Comparison of ENCODE assay signal across 8 mouse cellular contexts in the genomic region with DNA sequence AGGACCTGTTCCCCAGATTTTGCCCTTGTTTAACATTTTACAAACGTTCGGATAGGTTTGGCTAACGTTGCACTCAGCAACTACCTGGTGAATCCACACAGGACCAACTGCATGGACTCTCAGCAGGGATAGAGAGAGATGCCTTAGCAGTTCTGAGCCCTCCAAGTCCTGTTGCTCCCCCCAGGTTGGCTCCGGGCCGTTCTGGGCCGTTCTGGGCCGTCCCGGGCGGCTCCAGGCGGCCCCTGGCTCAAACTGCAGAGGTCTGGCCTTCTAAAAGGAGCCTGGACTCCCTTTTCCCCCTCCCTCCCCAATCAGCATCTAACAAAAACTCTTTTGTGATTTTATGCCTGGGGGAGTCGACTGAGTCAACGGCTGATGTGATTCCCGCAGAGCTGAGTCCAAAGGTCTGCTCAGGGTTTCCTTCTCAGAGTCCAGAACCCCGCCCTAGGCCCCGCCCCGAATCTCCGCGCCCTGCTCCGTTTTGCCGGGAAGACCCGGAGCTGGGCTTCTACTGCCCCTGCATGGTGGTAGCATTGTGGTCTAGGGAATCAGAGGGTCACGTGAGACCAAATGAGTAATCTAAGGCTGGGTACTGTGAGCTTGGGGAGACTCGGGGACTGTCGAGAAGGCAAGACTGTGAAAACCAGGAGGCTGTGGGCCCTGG. TPM values are rescaled to one million over a fixed set of nuclear protein-coding genes. Genes with fewer than 3 reads are reported as not detected.
A peak's percentile ranks its signal among the peaks of the same experiment; 100 is the strongest.
DNase-seq lines count a peak whose midpoint lies in the region; ATAC-seq and TF ChIP-seq lines count a peak whose summit lies in the region.

No protein-coding gene starts in this region.

- peak overlapping the region; percentile 9; the same call in 1 of the 2 replicates for H3K9ac ChIP-seq in embryonic facial prominence, embryonic 15.5 days
- H3K9ac ChIP-seq in heart, embryonic 14.5 days (ENCODE audit: low read length) = peak overlapping the region; percentile 76
- peak overlapping the region; percentile 55; the same call in 1 of the 2 replicates for H3K9ac ChIP-seq in kidney, postnatal 0 days (ENCODE audit: low read depth, low read length)
- H3K9ac ChIP-seq in liver, postnatal 0 days (replicated peaks) = peak overlapping the region; percentile 48
- 0 out of 2 replicates have a peak overlapping the region, but pooled peaks have one; percentile 21 for H3K9ac ChIP-seq in neural tube, embryonic 15.5 days (replicated peaks)

- 4% methylated on average over 24 of the region's 24 CpGs for WGBS in embryonic facial prominence, embryonic 15.5 days
- 7% methylated on average over 24 of the region's 24 CpGs for whole genome bisulfite sequencing in heart, embryonic 14.5 days
- 3% methylated on average over 24 of the region's 24 CpGs for WGBS in kidney, postnatal 0 days
- 21% methylated on average over 24 of the region's 24 CpGs for WGBS in liver, postnatal 0 days (ENCODE audit: insufficient replicate concordance)
- 4% methylated on average over 24 of the region's 24 CpGs for WGBS in neural tube, embryonic 15.5 days

- H3K4me1 ChIP-seq in embryonic facial prominence, embryonic 15.5 days = peaks cover 19% of the 10 kb centered on the region
- peaks cover 8 to 28% of the 10 kb centered on the region in 2 experiments for H3K4me1 ChIP-seq in heart, embryonic 14.5 days (ENCODE audit: control insufficient read depth in 2 of 2, insufficient read depth in 2 of 2, low read length in 2 of 2)
- H3K4me1 ChIP-seq in kidney, postnatal 0 days (replicated peaks; ENCODE audit: insufficient read depth, low read length) = peaks cover 4% of the 10 kb centered on the region
- H3K4me1 ChIP-seq in liver, postnatal 0 days (ENCODE audit: insufficient read depth) = peaks cover 8% of the 10 kb centered on the region; the same call in 1 of the 2 replicates
- peaks cover 20% of the 10 kb centered on the region; the same call in 1 of the 2 replicates for H3K4me1 ChIP-seq in neural tube, embryonic 15.5 days

- no peak for TF ChIP-seq EP300 in liver, postnatal 0 days (IDR thresholded peaks at IDR 0.05; ENCODE audit: low read depth)

- H3K4me2 ChIP-seq in embryonic facial prominence, embryonic 15.5 days (replicated peaks) = peak overlapping the region; percentile 50
- peak overlapping the region; percentile 79 for H3K4me2 ChIP-seq in heart, embryonic 14.5 days (ENCODE audit: low read length)
- H3K4me2 ChIP-seq in kidney, postnatal 0 days (ENCODE audit: low read length) = peak overlapping the region; percentile 65
- H3K4me2 ChIP-seq in liver, postnatal 0 days (ENCODE audit: low read depth, low read length) = peak overlapping the region; percentile 62
- peak overlapping the region; percentile 50 for H3K4me2 ChIP-seq in neural tube, embryonic 15.5 days

- peak; percentile 19 to 48 for DNase-seq in layer of hippocampus, adult 18-20 months (ENCODE audit: low spot score in 2 of 2)
- no peak for DNase-seq in layer of hippocampus, postnatal 25 days (ENCODE audit: extremely low spot score in 1 of 2, low spot score in 1 of 2)
- DNase-seq in kidney, postnatal 0 days (ENCODE audit: low spot score) = peak; percentile 92
- peak; percentile 71 for DNase-seq in liver, postnatal 0 days
- DNase-seq in spleen, postnatal 14 days (ENCODE audit: low spot score in 2 of 2) = no peak

- no peaks in the 10 kb centered on the region for H3K36me3 ChIP-seq in embryonic facial prominence, embryonic 15.5 days
- H3K36me3 ChIP-seq in heart, embryonic 14.5 days (ENCODE audit: control insufficient read depth, insufficient read depth, low read length) = no peaks in the 10 kb centered on the region
- no peaks in the 10 kb centered on the region for H3K36me3 ChIP-seq in kidney, postnatal 0 days (ENCODE audit: insufficient read depth, low read length)
- H3K36me3 ChIP-seq in liver, postnatal 0 days (replicated peaks; ENCODE audit: insufficient read depth, low read length) = no peaks in the 10 kb centered on the region
- no peaks in the 10 kb centered on the region for H3K36me3 ChIP-seq in neural tube, embryonic 15.5 days

- peak overlapping the region; percentile 58 for H3K27ac ChIP-seq in embryonic facial prominence, embryonic 15.5 days (replicated peaks)
- peak overlapping the region; percentile 58 to 78; a peak in 3 of 4 replicates for H3K27ac ChIP-seq in heart, embryonic 14.5 days (replicated peaks in 1 of 2; ENCODE audit: control insufficient read depth in 1 of 2, insufficient read depth in 1 of 2, low read depth in 2 of 2, low read length in 2 of 2)
- H3K27ac ChIP-seq in kidney, postnatal 0 days = peak overlapping the region; percentile 87
- H3K27ac ChIP-seq in liver, postnatal 0 days (ENCODE audit: low read depth) = peak overlapping the region; percentile 30; the same call in 1 of the 2 replicates
- no peak overlapping the region for H3K27ac ChIP-seq in neural tube, embryonic 15.5 days (replicated peaks)

- no peaks in the 10 kb centered on the region for H3K27me3 ChIP-seq in embryonic facial prominence, embryonic 15.5 days
- no peaks in the 10 kb centered on the region for H3K27me3 ChIP-seq in heart, embryonic 14.5 days (ENCODE audit: control insufficient read depth, insufficient read depth, low read length)
- H3K27me3 ChIP-seq in kidney, postnatal 0 days (ENCODE audit: insufficient read depth, low read length) = no peaks in the 10 kb centered on the region
- no peaks in the 10 kb centered on the region for H3K27me3 ChIP-seq in liver, postnatal 0 days (ENCODE audit: insufficient read depth, low read length)
- no peaks in the 10 kb centered on the region for H3K27me3 ChIP-seq in neural tube, embryonic 15.5 days (replicated peaks)

- no peaks in the 10 kb centered on the region for H3K9me3 ChIP-seq in embryonic facial prominence, embryonic 15.5 days (replicated peaks)
- H3K9me3 ChIP-seq in heart, embryonic 14.5 days (ENCODE audit: control insufficient read depth, low read length) = no peaks in the 10 kb centered on the region
- no peaks in the 10 kb centered on the region for H3K9me3 ChIP-seq in kidney, postnatal 0 days (replicated peaks; ENCODE audit: low read length)
- H3K9me3 ChIP-seq in liver, postnatal 0 days (ENCODE audit: low read length) = no peaks in the 10 kb centered on the region
- H3K9me3 ChIP-seq in neural tube, embryonic 15.5 days (replicated peaks) = no peaks in the 10 kb centered on the region

- peak; percentile 54 for TF ChIP-seq CTCF in kidney, postnatal 0 days (IDR thresholded peaks at IDR 0.05; ENCODE audit: low read depth)
- peak; percentile 24; the same call in 1 of the 2 replicates for TF ChIP-seq CTCF in liver, postnatal 0 days (IDR thresholded peaks at IDR 0.05; ENCODE audit: low read depth)

- H3K4me3 ChIP-seq in embryonic facial prominence, embryonic 15.5 days (replicated peaks) = peak overlapping the region; percentile 25
- H3K4me3 ChIP-seq in heart, embryonic 14.5 days (ENCODE audit: control insufficient read depth in 1 of 2, insufficient read depth in 1 of 2, low read depth in 1 of 2, low read length in 2 of 2) = peak overlapping the region; percentile 28 to 36
- H3K4me3 ChIP-seq in kidney, postnatal 0 days (replicated peaks; ENCODE audit: low read depth, low read length) = peak overlapping the region; percentile 21
- 0 out of 2 replicates have a peak overlapping the region, but pooled peaks have one; percentile 3 for H3K4me3 ChIP-seq in liver, postnatal 0 days (ENCODE audit: low read depth, low read length)
- peak overlapping the region; percentile 13 for H3K4me3 ChIP-seq in neural tube, embryonic 15.5 days (replicated peaks)

- ATAC-seq in embryonic facial prominence, embryonic 15.5 days (ENCODE audit: insufficient number of reproducible peaks, low FRiP score, low TSS enrichment, low read depth) = peak; percentile 91
- ATAC-seq in heart, embryonic 14.5 days (ENCODE audit: insufficient number of reproducible peaks, insufficient read depth, low FRiP score, low read depth) = peak; percentile 82
- peak; percentile 94 for ATAC-seq in kidney, postnatal 0 days (replicated peaks; ENCODE audit: low FRiP score, low read depth)
- peak; percentile 45 for ATAC-seq in liver, postnatal 0 days
- peak; percentile 69 for ATAC-seq in neural tube, embryonic 15.5 days (ENCODE audit: low FRiP score)

RNA-seq across cellular contexts. Expression of gene Adamtsl4, which starts 14.3 kb away (rescaled TPM):
- total RNA-seq in layer of hippocampus, adult 18-20 months (2021) = 1 to 10 TPM; 7.1 to 7.4 TPM
- 1 to 10 TPM; 3.7 to 4.0 TPM for total RNA-seq in layer of hippocampus, postnatal 25 days (2021)
- polyA plus RNA-seq in embryonic facial prominence, embryonic 15.5 days (2015; fragmentation: Nextera tagmentation; extraction: Ambion mirVana) = 3.8 and 4.2 TPM in 2 replicates
- polyA plus RNA-seq in heart, embryonic 14.5 days (2014; fragmentation: Nextera tagmentation; extraction: Ambion mirVana) = 6.3 and 7.0 TPM in 2 replicates
- 3.6 TPM in 2 replicates for polyA plus RNA-seq in kidney, postnatal 0 days (2015; fragmentation: Nextera tagmentation; extraction: Ambion mirVana)
- 2.5 and 2.6 TPM in 2 replicates for polyA plus RNA-seq in liver, postnatal 0 days (2015; fragmentation: Nextera tagmentation; extraction: Ambion mirVana)
- polyA plus RNA-seq in neural tube, embryonic 15.5 days (2015; fragmentation: Nextera tagmentation; extraction: Ambion mirVana) = 1.3 and 1.6 TPM in 2 replicates

RNA-seq across cellular contexts. Expression of gene Ecm1, which starts 37.4 kb away (rescaled TPM):
- total RNA-seq in layer of hippocampus, adult 18-20 months (2021) = 10 to 100 TPM in 1 of 2 experiments, 1 to 10 TPM in 1; 10.0 to 10.5 TPM
- total RNA-seq in layer of hippocampus, postnatal 25 days (2021) = 1 to 10 TPM; 7.8 to 10.0 TPM
- 27.8 and 29.9 TPM in 2 replicates for polyA plus RNA-seq in embryonic facial prominence, embryonic 15.5 days (2015; fragmentation: Nextera tagmentation; extraction: Ambion mirVana)
- polyA plus RNA-seq in heart, embryonic 14.5 days (2014; fragmentation: Nextera tagmentation; extraction: Ambion mirVana) = 62.7 and 66.1 TPM in 2 replicates
- polyA plus RNA-seq in kidney, postnatal 0 days (2015; fragmentation: Nextera tagmentation; extraction: Ambion mirVana) = 173 and 178 TPM in 2 replicates
- 81.2 and 90.1 TPM in 2 replicates for polyA plus RNA-seq in liver, postnatal 0 days (2015; fragmentation: Nextera tagmentation; extraction: Ambion mirVana)
- 11.6 and 11.8 TPM in 2 replicates for polyA plus RNA-seq in neural tube, embryonic 15.5 days (2015; fragmentation: Nextera tagmentation; extraction: Ambion mirVana)

RNA-seq across cellular contexts. Expression of gene Mcl1, which starts 43.4 kb away (rescaled TPM):
- total RNA-seq in layer of hippocampus, adult 18-20 months (2021) = 10 to 100 TPM; 56.9 to 62.7 TPM
- total RNA-seq in layer of hippocampus, postnatal 25 days (2021) = 10 to 100 TPM; 54.6 to 61.6 TPM
- polyA plus RNA-seq in embryonic facial prominence, embryonic 15.5 days (2015; fragmentation: Nextera tagmentation; extraction: Ambion mirVana) = 51.8 and 55.4 TPM in 2 replicates
- 54.3 and 57.2 TPM in 2 replicates for polyA plus RNA-seq in heart, embryonic 14.5 days (2014; fragmentation: Nextera tagmentation; extraction: Ambion mirVana)
- 60.9 and 70.2 TPM in 2 replicates for polyA plus RNA-seq in kidney, postnatal 0 days (2015; fragmentation: Nextera tagmentation; extraction: Ambion mirVana)
- 36.2 and 38.2 TPM in 2 replicates for polyA plus RNA-seq in liver, postnatal 0 days (2015; fragmentation: Nextera tagmentation; extraction: Ambion mirVana)
- polyA plus RNA-seq in neural tube, embryonic 15.5 days (2015; fragmentation: Nextera tagmentation; extraction: Ambion mirVana) = 41.4 and 42.0 TPM in 2 replicates

RNA-seq across cellular contexts. Expression of gene Tars2, which starts 58.0 kb away (rescaled TPM):
- total RNA-seq in layer of hippocampus, adult 18-20 months (2021) = 10 to 100 TPM; 41.5 to 41.7 TPM
- 10 to 100 TPM; 37.8 to 44.3 TPM for total RNA-seq in layer of hippocampus, postnatal 25 days (2021)
- 39.4 and 45.8 TPM in 2 replicates for polyA plus RNA-seq in embryonic facial prominence, embryonic 15.5 days (2015; fragmentation: Nextera tagmentation; extraction: Ambion mirVana)
- 38.9 and 41.3 TPM in 2 replicates for polyA plus RNA-seq in heart, embryonic 14.5 days (2014; fragmentation: Nextera tagmentation; extraction: Ambion mirVana)
- 28.7 and 34.7 TPM in 2 replicates for polyA plus RNA-seq in kidney, postnatal 0 days (2015; fragmentation: Nextera tagmentation; extraction: Ambion mirVana)
- polyA plus RNA-seq in liver, postnatal 0 days (2015; fragmentation: Nextera tagmentation; extraction: Ambion mirVana) = 16.4 and 21.0 TPM in 2 replicates
- 49.4 and 52.7 TPM in 2 replicates for polyA plus RNA-seq in neural tube, embryonic 15.5 days (2015; fragmentation: Nextera tagmentation; extraction: Ambion mirVana)

Comparison
In these comparisons a context has a peak if more than half of its experiments do, and no peak if none do; other contexts are left out.
1. DNase-seq: peak in layer of hippocampus, adult 18-20 months (2 of 2), kidney, postnatal 0 days (single experiment) and liver, postnatal 0 days (single experiment); none in layer of hippocampus, postnatal 25 days (0 of 2) and spleen, postnatal 14 days (0 of 2).
2. H3K9ac ChIP-seq: peak in every context shown above with its lines; median percentile 76 in heart, embryonic 14.5 days; 55 in kidney, postnatal 0 days; 48 in liver, postnatal 0 days; 21 in neural tube, embryonic 15.5 days; 9 in embryonic facial prominence, embryonic 15.5 days.
3. Peak in every context shown above with its lines, with median percentiles within 50 percentile points of each other: ATAC-seq, H3K4me2 ChIP-seq and H3K4me3 ChIP-seq.